Mouse (Mus musculus) midbrain, embryonic 16.5 days (tissue): ENCODE results near the gene Tex52. TPM values are rescaled to one million over a fixed set of nuclear protein-coding genes. Genes with fewer than 3 reads are reported as not detected.

ENCODE experiments used
- ATAC-seq: fragments of 200-750 bp; cut with Nextera tagmentation; 2 replicates; pipeline ENCODE4 v1.8.0; 2017; ENCODE audit warnings: moderate TSS enrichment
- H3K27ac ChIP-seq: fragments of 300-500 bp; sonication (generic); 2 replicates; pipeline ENCODE4 v1.5.1; 2014; ENCODE audit warnings: mild to moderate bottlenecking, low read length, mixed read lengths
- H3K27me3 ChIP-seq: fragments of 300-500 bp; sonication (generic); 2 replicates; pipeline ENCODE4 v1.6.1; 2014; ENCODE audit warnings: low read depth, low read length, mixed read lengths; ENCODE audit not compliant: control insufficient read depth, insufficient read depth
- H3K36me3 ChIP-seq: fragments of 300-500 bp; sonication (generic); 2 replicates; pipeline ENCODE4 v1.6.1; 2014; ENCODE audit warnings: mild to moderate bottlenecking, low read length, moderate library complexity, mixed read lengths; ENCODE audit not compliant: control insufficient read depth, insufficient read depth
- H3K4me1 ChIP-seq: fragments of 300-500 bp; sonication (generic); 2 replicates; pipeline ENCODE4 v1.6.1; 2014; ENCODE audit warnings: mild to moderate bottlenecking, low read length, mixed read lengths; ENCODE audit not compliant: control insufficient read depth, insufficient read depth
- H3K4me2 ChIP-seq: fragments of 300-500 bp; sonication (generic); 2 replicates; pipeline ENCODE4 v1.6.1; 2014; ENCODE audit warnings: mild to moderate bottlenecking, low read length, mixed read lengths
- H3K4me3 ChIP-seq: fragments of 300-500 bp; sonication (generic); 2 replicates; pipeline ENCODE4 v1.5.1; 2014; ENCODE audit warnings: low read depth, mild to moderate bottlenecking, low read length, moderate library complexity, mixed read lengths
- H3K9ac ChIP-seq: fragments of 300-500 bp; sonication (generic); 2 replicates; pipeline ENCODE4 v1.6.1; 2014; ENCODE audit warnings: low read depth, low read length, mixed read lengths
- H3K9me3 ChIP-seq: fragments of 300-500 bp; sonication (generic); replicated peaks from 2 replicates; pipeline ENCODE4 v1.6.1; 2014; ENCODE audit warnings: mild to moderate bottlenecking, low read length, mixed read lengths; ENCODE audit not compliant: control insufficient read depth, poor library complexity, severe bottlenecking
- WGBS: fragments of 180-500 bp; shearing (Covaris S2); extraction: QIAGEN DNeasy Blood & Tissue Kit; methylation state at CpG from one replicate; pipeline ENCODE4 v1.1.7; 2014; 5-methylcytosine and 5-hydroxymethylcytosine counted together
- polyA plus RNA-seq: library from polyadenylated mRNA; unstranded; fragments of >200 nt; fragmentation: Nextera tagmentation; extraction: Ambion mirVana; gene quantifications from 2 replicates; pipeline ENCODE4 v1.2.1, GENCODE M21; 2015

Gene Tex52
- polyA plus RNA-seq, 1 experiment from 2014 or later: 0.70 TPM

GRCm38 (mm10) chr6:128432356-128432915, 57.2 kb downstream of the Tex52 start:
- Histone ChIP-seq H3K27me3 (no peaks in the 10 kb centered on the region), H3K9ac (no peak overlapping the region), H3K4me2 (no peak overlapping the region), H3K27ac (no peak overlapping the region), H3K4me3 (no peak overlapping the region), H3K9me3 (no peaks in the 10 kb centered on the region), H3K4me1 (peaks cover 13% of the 10 kb centered on the region), H3K36me3 (peaks cover 59% of the 10 kb centered on the region)
- WGBS: 78% methylated on average over 13 of the region's 13 CpGs
- ATAC-seq: no peak

- Histone ChIP-seq H3K27ac (no peak overlapping the region), H3K36me3 (peaks cover 58% of the 10 kb centered on the region), H3K9ac (no peak overlapping the region), H3K4me3 (no peak overlapping the region), H3K4me1 (peaks cover 13% of the 10 kb centered on the region), H3K9me3 (no peaks in the 10 kb centered on the region), H3K27me3 (no peaks in the 10 kb centered on the region), H3K4me2 (no peak overlapping the region)
- 93% methylated on average over 13 of the region's 13 CpGs for WGBS
- no peak for ATAC-seq
Measured at GRCm38 (mm10) chr6:128433566-128433965, 58.3 kb downstream of the Tex52 start.

Other genes with a start within 250 kb of the Tex52 start
- 43.2 and 46.3 TPM in 2 replicates for gene Tspan9, start 231.9 kb upstream of the Tex52 start, polyA plus RNA-seq
- gene Tead4, start 74.6 kb upstream of the Tex52 start, polyA plus RNA-seq: 0.58 and 0.65 TPM in 2 replicates
- 16.1 and 16.6 TPM in 2 replicates for gene Tulp3, start 19.6 kb upstream of the Tex52 start, polyA plus RNA-seq
- gene Rhno1, start 12.5 kb upstream of the Tex52 start, polyA plus RNA-seq: 77.0 and 84.1 TPM in 2 replicates
- gene Foxm1, start 12.5 kb upstream of the Tex52 start, polyA plus RNA-seq: 4.8 and 5.4 TPM in 2 replicates
- gene Gm44596, start within 50 bp of the Tex52 start, polyA plus RNA-seq: not detected in 2 replicates
- gene Nrip2, start 23.8 kb downstream of the Tex52 start, polyA plus RNA-seq: 10.7 and 13.6 TPM in 2 replicates
- 46.4 and 48.8 TPM in 2 replicates for gene Itfg2, start 49.5 kb downstream of the Tex52 start, polyA plus RNA-seq
- 357 and 394 TPM in 2 replicates for gene Fkbp4, start 63.2 kb downstream of the Tex52 start, polyA plus RNA-seq
- gene Pzp, start 151.3 kb downstream of the Tex52 start, polyA plus RNA-seq: not detected in 2 replicates
- gene A2ml1, start 206.2 kb downstream of the Tex52 start, polyA plus RNA-seq: 1.4 and 3.5 TPM in 2 replicates
- gene Klrb1a, start 248.1 kb downstream of the Tex52 start, polyA plus RNA-seq: not detected in 2 replicates